Mouse (Mus musculus) adrenal gland (tissue): ENCODE data around the gene Cbfa2t3.
"Not testable (repeated sequence)": the region's sequence is repeated elsewhere in the genome, so short reads cannot be mapped to it uniquely, and the experiment has no call there.

Source experiments
- intact Hi-C: fragments of 180-260 bp; cut with DNase I; formaldehyde crosslinking; loops from one replicate; pipeline ENCODE4 v1.15.1; 2025

The Cbfa2t3 gene

GRCm38 (mm10) chr8:122640825-122641224, 58.1 kb downstream of the Cbfa2t3 start:
- intact Hi-C loops: no loop called here

GRCm38 (mm10) chr8:122639521-122640248, 59.2 kb downstream of the Cbfa2t3 start:
- intact Hi-C loops: no loop called here

GRCm38 (mm10) chr8:122638601-122639000, 60.3 kb downstream of the Cbfa2t3 start:
- intact Hi-C loops: no loop called here

- intact Hi-C loops: no loop called here
Measured at GRCm38 (mm10) chr8:122637230-122637629, 61.7 kb downstream of the Cbfa2t3 start.

- intact Hi-C loops: no loop called here
Measured at GRCm38 (mm10) chr8:122636803-122637175, 62.1 kb downstream of the Cbfa2t3 start.

- intact Hi-C loops: no loop called here
Measured at GRCm38 (mm10) chr8:122635878-122636802, 62.8 kb downstream of the Cbfa2t3 start.

- intact Hi-C loops: no loop called here
Measured at GRCm38 (mm10) chr8:122633205-122633604, 65.7 kb downstream of the Cbfa2t3 start.

- intact Hi-C loops: not testable (repeated sequence)
Measured at GRCm38 (mm10) chr8:122632134-122632533, 66.8 kb downstream of the Cbfa2t3 start.

GRCm38 (mm10) chr8:122630696-122631095, 68.2 kb downstream of the Cbfa2t3 start:
- intact Hi-C loops: no loop called here

GRCm38 (mm10) chr8:122629388-122629787, 69.5 kb downstream of the Cbfa2t3 start:
- intact Hi-C loops: no loop called here

GRCm38 (mm10) chr8:122626896-122627295, 72.0 kb downstream of the Cbfa2t3 start:
- intact Hi-C loops: no loop called here

GRCm38 (mm10) chr8:122625811-122626210, 73.1 kb downstream of the Cbfa2t3 start:
- intact Hi-C loops: no loop called here

- intact Hi-C loops: loop anchor here (5.0 kb wide), 1 partner anchor 53 kb away; no protein-coding TSS in a partner anchor
Measured at GRCm38 (mm10) chr8:122624653-122625052, 74.3 kb downstream of the Cbfa2t3 start.

- intact Hi-C loops: loop anchor here (5.0 kb wide), 1 partner anchor 53 kb away; no protein-coding TSS in a partner anchor
Measured at GRCm38 (mm10) chr8:122623844-122624642, 74.9 kb downstream of the Cbfa2t3 start.

GRCm38 (mm10) chr8:122622727-122623126, 76.2 kb downstream of the Cbfa2t3 start, which contains the start of gene Pabpn1l:
Pabpn1l (minus strand) TSS chr8:122622739.
- intact Hi-C loops: loop anchor here (5.0 kb wide), 1 partner anchor 55 kb away; no protein-coding TSS in a partner anchor

- intact Hi-C loops: loop anchor here (5.0 kb wide), 1 partner anchor 57 kb away; no protein-coding TSS in a partner anchor
Measured at GRCm38 (mm10) chr8:122620446-122620845, 78.5 kb downstream of the Cbfa2t3 start.

- intact Hi-C loops: loop anchor here (1.0 to 10.0 kb wide), 2 partner anchors 211 to 596 kb away; partner anchors contain the start of genes Chmp1a and Spata33
Measured at GRCm38 (mm10) chr8:122618660-122619378, 80.1 kb downstream of the Cbfa2t3 start.

- intact Hi-C loops: loop anchor here (1.0 to 10.0 kb wide), 2 partner anchors 212 to 597 kb away; partner anchors contain the start of genes Chmp1a and Spata33
Measured at GRCm38 (mm10) chr8:122617947-122618546, 80.9 kb downstream of the Cbfa2t3 start.

GRCm38 (mm10) chr8:122616181-122616905, 82.6 kb downstream of the Cbfa2t3 start:
- intact Hi-C loops: loop anchor here (10.0 kb wide), 1 partner anchor 598 kb away; the partner anchor contains the start of genes Chmp1a and Spata33
